Mouse (Mus musculus) CH12.LX (cell line): Measurements from ENCODE around the gene Amhr2. TPM values are rescaled to one million over a fixed set of nuclear protein-coding genes. Genes with fewer than 3 reads are reported as not detected.

ENCODE experiments used
- DNase-seq: peaks from one replicate; pipeline ENCODE4 v3.0.0-alpha.2; 2013; ENCODE audit errors: extremely low read depth
- H3K27ac ChIP-seq: 2 replicates; pipeline ENCODE4 v1.5.1; 2012; ENCODE audit warnings: low read depth, mild to moderate bottlenecking, control low read depth, moderate library complexity; ENCODE audit not compliant: insufficient read depth
- H3K27me3 ChIP-seq: replicated peaks from 2 replicates; pipeline ENCODE3; 2012; ENCODE audit warnings: inconsistent platforms
- H3K36me3 ChIP-seq, 2 experiments: replicated peaks in 1 of 2; 2 replicates each; pipeline versions ENCODE3 to v1.6.1; 2012; ENCODE audit warnings: inconsistent platforms in 1 of 2, low read length in 1 of 2, mild to moderate bottlenecking in 1 of 2, mixed read lengths in 1 of 2, moderate library complexity in 1 of 2; ENCODE audit not compliant: control insufficient read depth in 1 of 2, insufficient read depth in 1 of 2
- H3K4me1 ChIP-seq, 2 experiments: 2 replicates each; pipeline ENCODE4 v1.6.1; 2012; ENCODE audit warnings: inconsistent platforms in 1 of 2, moderate library complexity in 1 of 2; ENCODE audit not compliant: insufficient read depth in 2 of 2, control insufficient read depth in 1 of 2
- H3K4me2 ChIP-seq: 2 replicates; pipeline ENCODE4 v1.6.1; 2012; ENCODE audit warnings: low read depth, mild to moderate bottlenecking, control low read depth; ENCODE audit not compliant: poor library complexity, insufficient read depth, severe bottlenecking
- H3K4me3 ChIP-seq, 3 experiments: fragments of 150-350 bp in 1 of 3; sonication (generic) in 1 of 3; replicated peaks in 1 of 3; 2 replicates each; pipeline versions ENCODE3 to v1.5.1; 2011 to 2012; ENCODE audit warnings: low read depth in 2 of 3, low read length in 2 of 3, mild to moderate bottlenecking in 2 of 3, moderate library complexity in 2 of 3, control low read depth in 1 of 3, improper control_type of control experiment in 1 of 3, inconsistent platforms in 1 of 3, mixed read lengths in 1 of 3; ENCODE audit not compliant: poor library complexity in 1 of 3
- H3K79me2 ChIP-seq: replicated peaks from 2 replicates; pipeline ENCODE4 v1.6.1; 2012; ENCODE audit warnings: mild to moderate bottlenecking, moderate library complexity; ENCODE audit not compliant: control insufficient read depth, poor library complexity, insufficient read depth, severe bottlenecking; ENCODE audit errors: extremely low read depth
- H3K9ac ChIP-seq: 2 replicates; pipeline ENCODE4 v1.6.1; 2012; ENCODE audit warnings: low read depth, mild to moderate bottlenecking, control low read depth, moderate library complexity; ENCODE audit not compliant: insufficient read depth
- H3K9me3 ChIP-seq: replicated peaks from 2 replicates; pipeline ENCODE3; 2012; ENCODE audit warnings: low read length, inconsistent platforms, mixed read lengths
- CHD1 ChIP-seq: IDR thresholded peaks from 2 replicates; pipeline ENCODE4 v1.6.1; 2012; ENCODE audit warnings: low read depth, low read length, improper control_type of control experiment, inconsistent platforms
- CHD2 ChIP-seq: IDR thresholded peaks from 2 replicates; pipeline ENCODE4 v1.6.1; 2011; ENCODE audit warnings: low read length, improper control_type of control experiment
- E2F4 ChIP-seq: IDR thresholded peaks from 2 replicates; pipeline ENCODE4 v1.6.1; 2011; ENCODE audit warnings: low read depth, low read length, improper control_type of control experiment; ENCODE audit not compliant: insufficient replicate concordance
- EP300 ChIP-seq: IDR thresholded peaks from 2 replicates; pipeline ENCODE4 v1.6.1; 2011; ENCODE audit warnings: low read length, improper control_type of control experiment
- HCFC1 ChIP-seq: IDR thresholded peaks from 2 replicates; pipeline ENCODE4 v1.6.1; 2012; ENCODE audit warnings: low read depth, mild to moderate bottlenecking, inconsistent platforms, low read length, improper control_type of control experiment
- IRF4 ChIP-seq: IDR thresholded peaks from 2 replicates; pipeline ENCODE4 v1.6.1; 2014; ENCODE audit warnings: low read depth, mild to moderate bottlenecking, inconsistent platforms, low read length, improper control_type of control experiment
- JUN ChIP-seq: IDR thresholded peaks from 2 replicates; pipeline ENCODE4 v1.6.1; 2011; ENCODE audit warnings: low read depth, mild to moderate bottlenecking, low read length, improper control_type of control experiment, moderate library complexity; ENCODE audit not compliant: insufficient read depth
- JUND ChIP-seq: conservative IDR thresholded peaks from 2 replicates; pipeline ENCODE4 v1.6.1; 2011; ENCODE audit warnings: low read depth, low read length, improper control_type of control experiment
- KAT2A ChIP-seq: IDR thresholded peaks from 2 replicates; pipeline ENCODE4 v1.6.1; 2012; ENCODE audit warnings: low read length, improper control_type of control experiment, inconsistent platforms; ENCODE audit not compliant: insufficient replicate concordance
- MEF2A ChIP-seq: IDR thresholded peaks from 2 replicates; pipeline ENCODE4 v1.6.1; 2014; ENCODE audit warnings: low read depth, mild to moderate bottlenecking, inconsistent platforms, low read length, improper control_type of control experiment, borderline replicate concordance
- NELFE ChIP-seq: IDR thresholded peaks from 2 replicates; pipeline ENCODE4 v1.6.1; 2011; ENCODE audit warnings: low read depth, low read length, improper control_type of control experiment
- POLR2A ChIP-seq: IDR thresholded peaks from 2 replicates; pipeline ENCODE4 v1.6.1; 2011; ENCODE audit warnings: low read depth, mild to moderate bottlenecking, improper control_type of control experiment, low read length
- RAD21 ChIP-seq: IDR thresholded peaks from 2 replicates; pipeline ENCODE4 v1.6.1; 2011; ENCODE audit warnings: low read depth, mild to moderate bottlenecking, low read length, improper control_type of control experiment, moderate library complexity
- RCOR1 ChIP-seq: conservative IDR thresholded peaks from 2 replicates; pipeline ENCODE4 v1.6.1; 2012; ENCODE audit warnings: low read depth, mild to moderate bottlenecking, inconsistent platforms, low read length, improper control_type of control experiment
- SIN3A ChIP-seq: IDR thresholded peaks from 2 replicates; pipeline ENCODE4 v1.6.1; 2012; ENCODE audit warnings: low read length, improper control_type of control experiment, inconsistent platforms
- TBP ChIP-seq: conservative IDR thresholded peaks from 2 replicates; pipeline ENCODE4 v1.6.1; 2011; ENCODE audit warnings: low read depth, low read length, improper control_type of control experiment
- USF2 ChIP-seq: conservative IDR thresholded peaks from 2 replicates; pipeline ENCODE4 v1.6.1; 2011; ENCODE audit warnings: low read depth, low read length, improper control_type of control experiment
- ZC3H11A ChIP-seq: IDR thresholded peaks from 2 replicates; pipeline ENCODE4 v1.6.1; 2012; ENCODE audit warnings: low read depth, mild to moderate bottlenecking, inconsistent platforms, low read length, improper control_type of control experiment
- ZMIZ1 ChIP-seq: IDR thresholded peaks from 2 replicates; pipeline ENCODE4 v1.6.1; 2012; ENCODE audit warnings: low read depth, mild to moderate bottlenecking, inconsistent platforms, low read length, improper control_type of control experiment
- dilution Hi-C: fragments of 300-500 bp; cut with MboI; formaldehyde crosslinking; loops from 2 replicates; pipeline ENCODE4 v1.14.3; 2020; ENCODE audit warnings: low sequenced_read_pairs; ENCODE audit not compliant: extremely low pct_unique_long_range_greater_than_20kb, extremely low pct_ligation_motif_present
- in situ Hi-C: fragments of 300-500 bp; cut with MboI; formaldehyde crosslinking; loops from 3 replicates; pipeline ENCODE4 v1.14.3; 2019; ENCODE audit warnings: low sequenced_read_pairs, low pct_ligation_motif_present, low pct_unique_long_range_greater_than_20kb, mixed read lengths
- polyA plus RNA-seq: library from polyadenylated mRNA; unstranded; fragments of >175 nt; gene quantifications from 2 replicates; pipeline ENCODE4 v1.2.1, GENCODE M21; 2012; ENCODE audit warnings: low read depth; ENCODE audit not compliant: insufficient read length
- total RNA-seq, 2 experiments: library from RNA; depleted of rRNA; stranded (reverse); fragments of 300-350 nt in 1 of 2; fragments of >200 nt in 1 of 2; gene quantifications; 2 replicates each; pipeline ENCODE4 v1.2.3; 2012 to 2014

The Amhr2 gene
- total and polyA plus RNA-seq, 3 experiments: not detected

GRCm38 (mm10) chr15:102483136-102483535 is 38.0 kb downstream of the Amhr2 start:
- dilution Hi-C loops: no loop called here
- Histone ChIP-seq H3K4me3 (no peak overlapping the region), H3K27ac (no peak overlapping the region), H3K27me3 (no peaks in the 10 kb centered on the region), H3K36me3 (peaks cover 63 to 94% of the 10 kb centered on the region in 2 experiments), H3K4me2 (no peak overlapping the region; the same call in 1 of the 2 replicates), H3K9ac (no peak overlapping the region), H3K9me3 (no peaks in the 10 kb centered on the region), H3K4me1 (peaks cover 0 to 11% of the 10 kb centered on the region in 2 experiments; a peak in 2 of 4 replicates), H3K79me2 (peaks cover 59% of the 10 kb centered on the region)
- no peak for DNase-seq
- TF ChIP-seq MEF2A: no peak
- TF ChIP-seq EP300: no peak
- no peak for TF ChIP-seq RAD21
- TF ChIP-seq RCOR1: no peak
- no peak for TF ChIP-seq KAT2A
- TF ChIP-seq POLR2A: no peak
- in situ Hi-C loops: no loop called here

- no peak overlapping the region for H3K4me2 ChIP-seq
- H3K27ac ChIP-seq: no peak overlapping the region
- TF ChIP-seq JUN: no peak
- no peak for TF ChIP-seq CHD2
- TF ChIP-seq E2F4: no peak
- TF ChIP-seq HCFC1: no peak
- TF ChIP-seq EP300: no peak
- no peak for TF ChIP-seq JUND
- no peak for TF ChIP-seq CHD1
- TF ChIP-seq IRF4: no peak
- no peak for TF ChIP-seq SIN3A
- TF ChIP-seq USF2: no peak
- no peak for TF ChIP-seq NELFE
- no peak for TF ChIP-seq ZC3H11A
- TF ChIP-seq ZMIZ1: no peak
- TF ChIP-seq KAT2A: no peak
- no peak for TF ChIP-seq TBP
- TF ChIP-seq, all 38 proteins: peak for 0
- peaks cover 46% of the 10 kb centered on the region for H3K79me2 ChIP-seq
- no peaks in the 10 kb centered on the region for H3K9me3 ChIP-seq
- H3K9ac ChIP-seq: no peak overlapping the region
- dilution Hi-C loops: no loop called here
- H3K27me3 ChIP-seq: no peaks in the 10 kb centered on the region
- H3K36me3 ChIP-seq: peaks cover 65 to 99% of the 10 kb centered on the region in 2 experiments
- no peak overlapping the region for H3K4me3 ChIP-seq
- DNase-seq: no peak
- in situ Hi-C loops: no loop called here
- peaks cover 0 to 9% of the 10 kb centered on the region in 2 experiments; a peak in 2 of 4 replicates for H3K4me1 ChIP-seq
Observed at GRCm38 (mm10) chr15:102485853-102486252, 40.7 kb downstream of the Amhr2 start.
